Mouse (Mus musculus) liver, adult (tissue): ENCODE data around the gene Hoxd12.

Source experiments
- GATA4 ChIP-seq: IDR thresholded peaks from 2 replicates; pipeline ENCODE4 v1.6.1; 2014; ENCODE audit warnings: mild to moderate bottlenecking, low read length; ENCODE audit not compliant: insufficient replicate concordance

Gene Hoxd12

GRCm38 (mm10) chr2:74704999-74705466 is 30.2 kb downstream of the Hoxd12 start:
- no peak for TF ChIP-seq GATA4

- no peak for TF ChIP-seq GATA4
Observed at GRCm38 (mm10) chr2:74705467-74706089, 30.8 kb downstream of the Hoxd12 start.

GRCm38 (mm10) chr2:74706393-74706960 is 31.7 kb downstream of the Hoxd12 start:
- TF ChIP-seq GATA4: no peak

GRCm38 (mm10) chr2:74707599-74707998 is 32.8 kb downstream of the Hoxd12 start:
- no peak for TF ChIP-seq GATA4

GRCm38 (mm10) chr2:74708676-74709075 is 33.9 kb downstream of the Hoxd12 start:
- TF ChIP-seq GATA4: no peak

GRCm38 (mm10) chr2:74709465-74710419 is 34.9 kb downstream of the Hoxd12 start:
- no peak for TF ChIP-seq GATA4

- TF ChIP-seq GATA4: no peak
Observed at GRCm38 (mm10) chr2:74710929-74711543, 36.2 kb downstream of the Hoxd12 start.

- no peak for TF ChIP-seq GATA4
Observed at GRCm38 (mm10) chr2:74711721-74712621, 37.2 kb downstream of the Hoxd12 start, which contains the start of the genes Hoxd3 and Hoxd4. Hoxd3 (plus strand) TSS chr2:74711927. Hoxd4 (plus strand) TSS chr2:74711929.

GRCm38 (mm10) chr2:74713239-74714150 is 38.7 kb downstream of the Hoxd12 start:
- no peak for TF ChIP-seq GATA4

GRCm38 (mm10) chr2:74714156-74714789 is 39.5 kb downstream of the Hoxd12 start:
- no peak for TF ChIP-seq GATA4

GRCm38 (mm10) chr2:74714881-74715280 is 40.1 kb downstream of the Hoxd12 start:
- no peak for TF ChIP-seq GATA4

- TF ChIP-seq GATA4: no peak
Observed at GRCm38 (mm10) chr2:74715504-74716241, 40.9 kb downstream of the Hoxd12 start.
